Mouse (Mus musculus): ENCODE data around the gene Sncg.

DNA sequence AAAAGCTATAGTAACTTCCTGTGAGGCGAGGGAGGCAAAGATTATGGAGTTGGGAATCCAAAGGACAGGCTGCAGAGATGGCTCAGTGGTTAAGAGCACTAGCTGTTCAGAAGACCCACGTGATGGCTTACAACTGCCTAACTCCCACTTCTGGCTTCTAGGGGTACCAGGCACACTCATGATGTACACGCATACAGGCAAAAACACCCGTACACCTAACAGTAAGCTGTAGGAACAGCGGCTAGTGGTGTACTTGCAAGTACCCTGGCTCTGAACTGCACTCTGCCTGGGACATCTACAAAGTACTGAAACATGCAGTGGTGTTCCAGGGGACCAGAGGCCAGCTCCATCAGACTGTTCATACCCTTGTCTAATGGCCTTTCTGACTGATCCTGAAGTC lies 27.5 kb downstream of the Sncg start:
- TF ChIP-seq CTCF (IDR thresholded peaks at IDR 0.05; ENCODE audit: low read depth) = no peak
- TF ChIP-seq EP300 (optimal IDR thresholded peaks at IDR 0.05) = no peak

All from stomach, postnatal 0 days (tissue).